Mouse (Mus musculus) lung, embryonic 14.5 days (tissue): Measurements from ENCODE around the gene Wwox. TPM values are rescaled to one million over a fixed set of nuclear protein-coding genes. Genes with fewer than 3 reads are reported as not detected.

Experiments
- ATAC-seq: fragments of 200-750 bp; cut with Nextera tagmentation; 2 replicates; pipeline ENCODE4 v1.8.0; 2017; ENCODE audit warnings: mild to moderate bottlenecking, moderate TSS enrichment, moderate library complexity; ENCODE audit not compliant: insufficient read depth
- DNase-seq: peaks from one replicate; pipeline ENCODE4 v3.0.0-alpha.2; 2015
- H3K27ac ChIP-seq: fragments of 300-500 bp; sonication (generic); 2 replicates; pipeline ENCODE4 v1.5.1; 2014; ENCODE audit warnings: low read depth, mild to moderate bottlenecking, moderate library complexity
- H3K27me3 ChIP-seq: fragments of 300-500 bp; sonication (generic); 2 replicates; pipeline ENCODE4 v1.6.1; 2014; ENCODE audit warnings: low read length, control low read depth; ENCODE audit not compliant: insufficient read depth
- H3K36me3 ChIP-seq: fragments of 300-500 bp; sonication (generic); 2 replicates; pipeline ENCODE4 v1.6.1; 2014; ENCODE audit warnings: control low read depth; ENCODE audit not compliant: insufficient read depth
- H3K4me1 ChIP-seq: fragments of 300-500 bp; sonication (generic); 2 replicates; pipeline ENCODE4 v1.6.1; 2014; ENCODE audit warnings: antibody characterized with exemption, control low read depth; ENCODE audit not compliant: insufficient read depth
- H3K4me2 ChIP-seq: fragments of 300-500 bp; sonication (generic); 2 replicates; pipeline ENCODE4 v1.6.1; 2014; ENCODE audit warnings: mild to moderate bottlenecking
- H3K4me3 ChIP-seq: fragments of 300-500 bp; sonication (generic); 2 replicates; pipeline ENCODE4 v1.5.1; 2014; ENCODE audit warnings: low read depth, low read length
- H3K9ac ChIP-seq: fragments of 300-500 bp; sonication (generic); 2 replicates; pipeline ENCODE4 v1.6.1; 2014
- H3K9me3 ChIP-seq: fragments of 300-500 bp; sonication (generic); 2 replicates; pipeline ENCODE4 v1.6.1; 2016; ENCODE audit warnings: low read depth, low read length, control low read depth
- CTCF ChIP-seq: IDR thresholded peaks from 2 replicates; pipeline ENCODE4 v1.5.1; 2016; ENCODE audit warnings: antibody characterized with exemption, low read depth
- WGBS: fragments of 180-500 bp; shearing (Covaris S2); extraction: QIAGEN DNeasy Blood & Tissue Kit; methylation state at CpG from one replicate; pipeline ENCODE4 v1.1.7; 2014; 5-methylcytosine and 5-hydroxymethylcytosine counted together
- polyA plus RNA-seq: library from polyadenylated mRNA; unstranded; fragments of >200 nt; fragmentation: Nextera tagmentation; extraction: Ambion mirVana; gene quantifications from 2 replicates; pipeline ENCODE4 v1.2.1, GENCODE M21; 2014

The Wwox gene
- polyA plus RNA-seq, 1 experiment from 2014 or later: 16.1 TPM

DNA sequence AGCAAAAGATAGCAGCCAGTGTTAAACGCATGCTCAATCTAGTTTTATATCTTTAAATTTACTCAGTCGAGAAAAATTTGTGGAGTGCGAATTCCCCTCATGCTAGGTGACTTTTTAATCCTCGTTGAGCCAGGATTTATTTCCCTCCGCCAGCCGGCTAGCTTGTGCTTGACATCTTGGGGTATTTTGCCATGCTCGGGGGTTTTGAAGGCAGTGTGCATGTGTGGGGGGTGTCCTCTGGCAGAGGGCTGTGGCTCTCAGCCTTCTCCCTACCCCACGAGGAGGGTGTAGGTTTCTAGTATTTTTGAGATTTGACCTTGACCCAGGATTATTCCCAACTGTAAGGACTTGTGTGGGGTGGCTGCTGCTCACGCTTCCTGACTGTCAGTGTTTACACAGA lies 857.3 kb downstream of the Wwox start:
- no peak overlapping the region for H3K4me3 ChIP-seq
- no peak for ATAC-seq
- WGBS: 50% methylated on average over 9 of the region's 9 CpGs

DNA sequence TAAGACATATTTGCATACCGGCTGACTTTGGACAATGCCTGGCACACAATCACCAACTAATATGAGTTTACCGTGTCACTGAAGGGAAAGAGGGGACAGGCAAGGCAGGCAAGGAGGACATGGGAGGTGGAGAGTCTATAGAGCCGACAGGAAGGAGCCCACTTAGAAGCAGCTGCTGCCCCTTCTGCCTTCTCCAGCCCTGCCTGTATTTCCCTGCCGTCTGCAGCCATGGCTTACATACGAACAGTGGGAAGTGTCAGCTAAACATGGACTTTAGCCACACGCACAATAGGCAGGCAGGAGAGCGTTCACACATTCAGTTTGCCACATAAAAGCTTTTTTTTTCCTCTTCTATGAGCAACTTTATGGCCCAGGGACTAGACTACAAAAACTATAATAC lies 863.0 kb downstream of the Wwox start:
- DNase-seq (no peak), ATAC-seq (no peak)
- H3K4me3 ChIP-seq: no peak overlapping the region
- H3K9me3 ChIP-seq: no peaks in the 10 kb centered on the region
- H3K4me1 ChIP-seq: no peaks in the 10 kb centered on the region
- H3K4me2 ChIP-seq: no peak overlapping the region
- no peak for TF ChIP-seq CTCF
- no peaks in the 10 kb centered on the region for H3K36me3 ChIP-seq
- H3K27me3 ChIP-seq: no peaks in the 10 kb centered on the region
- 58% methylated on average over 7 of the region's 7 CpGs for WGBS
- no peak overlapping the region for H3K27ac ChIP-seq
- H3K9ac ChIP-seq: no peak overlapping the region

More for the DNA sequence above, 857.3 kb downstream of the Wwox start:
- no peaks in the 10 kb centered on the region for H3K36me3 ChIP-seq
- H3K27ac ChIP-seq: no peak overlapping the region
- H3K27me3 ChIP-seq: no peaks in the 10 kb centered on the region
- H3K4me1 ChIP-seq: no peaks in the 10 kb centered on the region
- TF ChIP-seq CTCF: no peak
- H3K9me3 ChIP-seq: no peaks in the 10 kb centered on the region
- no peak overlapping the region for H3K4me2 ChIP-seq
- H3K9ac ChIP-seq: no peak overlapping the region
- DNase-seq: no peak

- no peaks in the 10 kb centered on the region for H3K4me1 ChIP-seq
- no peak overlapping the region for H3K4me2 ChIP-seq
- DNase-seq (peak; percentile 21), ATAC-seq (no peak)
- no peaks in the 10 kb centered on the region for H3K36me3 ChIP-seq
- 44% methylated on average over 4 of the region's 4 CpGs for whole genome bisulfite sequencing
- no peak overlapping the region for H3K9ac ChIP-seq
- TF ChIP-seq CTCF: no peak
- no peak overlapping the region for H3K4me3 ChIP-seq
- no peaks in the 10 kb centered on the region for H3K27me3 ChIP-seq
- no peaks in the 10 kb centered on the region for H3K9me3 ChIP-seq
- no peak overlapping the region for H3K27ac ChIP-seq
These were observed 868.0 kb downstream of the Wwox start for GRCm38 (mm10) chr8:115307412-115307811.

DNA sequence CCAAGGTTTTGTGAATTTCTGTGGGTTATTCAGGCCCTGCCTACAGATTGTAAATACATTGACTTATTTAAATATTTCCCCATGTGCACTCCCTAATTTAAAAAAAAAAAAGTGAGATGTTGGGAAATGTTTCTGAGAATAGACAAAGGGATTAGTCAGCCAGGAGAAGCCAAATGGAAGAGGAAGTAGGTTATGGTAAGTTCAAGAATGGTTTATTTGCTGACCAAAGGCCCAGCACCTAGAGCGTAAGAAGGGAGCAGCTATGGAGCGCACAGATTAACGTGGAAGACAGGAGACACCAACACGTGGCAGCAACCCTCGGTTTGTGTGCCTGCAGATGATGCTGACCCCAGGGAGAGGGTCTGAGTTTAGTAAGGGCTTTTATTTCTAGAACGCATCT lies 871.5 kb downstream of the Wwox start:
- no peak overlapping the region for H3K4me2 ChIP-seq
- WGBS: 76% methylated on average over 6 of the region's 6 CpGs
- no peak for TF ChIP-seq CTCF
- no peaks in the 10 kb centered on the region for H3K9me3 ChIP-seq
- H3K9ac ChIP-seq: no peak overlapping the region
- no peak overlapping the region for H3K27ac ChIP-seq
- ATAC-seq (no peak), DNase-seq (no peak)
- no peaks in the 10 kb centered on the region for H3K4me1 ChIP-seq
- H3K36me3 ChIP-seq: no peaks in the 10 kb centered on the region
- no peaks in the 10 kb centered on the region for H3K27me3 ChIP-seq
- no peak overlapping the region for H3K4me3 ChIP-seq

DNA sequence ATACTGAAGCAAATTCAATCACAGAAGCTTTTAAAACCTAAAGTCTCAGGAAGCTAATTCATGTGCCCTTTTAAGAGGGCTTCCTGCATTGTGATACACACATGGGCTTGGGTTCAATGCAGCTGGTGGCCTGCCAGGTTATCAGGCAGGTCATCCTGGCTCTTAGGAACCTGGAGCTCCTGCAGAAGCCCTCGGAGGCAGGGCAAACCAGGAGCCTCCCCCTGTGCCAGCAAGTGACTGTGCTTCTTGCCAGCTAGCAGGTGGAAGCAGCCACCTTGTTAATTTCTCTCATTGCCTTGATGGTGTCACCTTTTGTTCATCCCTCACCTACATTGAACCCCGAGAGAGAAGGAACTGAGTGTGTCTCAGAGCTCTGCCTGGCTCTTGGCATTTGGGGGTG lies 872.9 kb downstream of the Wwox start:
- Histone ChIP-seq H3K36me3 (no peaks in the 10 kb centered on the region), H3K9me3 (no peaks in the 10 kb centered on the region), H3K27ac (no peak overlapping the region), H3K9ac (no peak overlapping the region), H3K27me3 (no peaks in the 10 kb centered on the region), H3K4me1 (no peaks in the 10 kb centered on the region), H3K4me2 (no peak overlapping the region), H3K4me3 (no peak overlapping the region)
- ATAC-seq: no peak
- DNase-seq: no peak
- no peak for TF ChIP-seq CTCF
- WGBS: 46% methylated on average over 2 of the region's 2 CpGs

DNA sequence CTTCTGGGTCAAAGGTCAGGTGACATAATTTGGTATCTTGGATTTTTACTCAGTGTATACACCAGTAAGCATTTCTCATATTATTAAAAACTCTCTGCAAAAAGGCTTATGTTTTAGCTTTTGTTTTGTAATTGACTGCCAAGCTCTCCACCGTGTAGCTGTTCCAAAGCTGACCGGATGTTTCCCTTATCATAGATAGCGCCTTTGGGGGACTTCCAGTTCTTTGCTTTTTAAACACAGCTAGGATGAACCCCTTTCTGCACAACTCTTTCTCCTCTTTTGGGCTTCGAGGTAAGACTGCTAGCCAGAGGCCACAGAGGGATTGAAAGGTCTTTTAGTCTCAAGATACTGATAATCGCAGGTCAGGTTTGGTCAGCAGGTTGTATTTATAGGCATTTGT lies 883.0 kb downstream of the Wwox start:
- WGBS: 62% methylated on average over 5 of the region's 5 CpGs
- DNase-seq: peak; percentile 62

DNA sequence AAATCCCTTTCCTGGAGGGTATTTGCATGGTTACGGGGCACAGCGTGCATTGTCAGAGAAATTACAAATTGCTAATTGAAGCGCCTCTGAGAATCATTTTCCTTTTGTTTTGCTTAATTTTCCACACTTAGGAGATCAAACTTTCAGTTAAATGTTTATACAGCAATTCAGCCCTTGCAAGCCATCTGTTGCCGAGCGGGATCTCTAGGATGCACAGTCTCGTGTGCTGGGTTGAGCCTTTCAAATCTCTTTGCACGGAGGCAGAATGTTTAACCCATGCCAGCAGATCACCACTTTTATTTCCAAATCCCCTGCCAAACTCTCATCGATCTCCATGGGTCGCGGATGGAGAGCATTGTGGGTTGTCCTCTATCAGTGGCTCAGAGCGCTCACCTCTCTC lies 891.2 kb downstream of the Wwox start:
- ATAC-seq (no peak), DNase-seq (no peak)
- no peak for TF ChIP-seq CTCF
- Histone ChIP-seq H3K4me2 (no peak overlapping the region), H3K27me3 (no peaks in the 10 kb centered on the region), H3K27ac (no peak overlapping the region), H3K9ac (no peak overlapping the region), H3K9me3 (no peaks in the 10 kb centered on the region), H3K4me3 (no peak overlapping the region), H3K4me1 (no peaks in the 10 kb centered on the region), H3K36me3 (no peaks in the 10 kb centered on the region)
- WGBS: 66% methylated on average over 11 of the region's 11 CpGs

More for the DNA sequence above, 883.0 kb downstream of the Wwox start:
- Histone ChIP-seq H3K9ac (no peak overlapping the region), H3K4me3 (no peak overlapping the region), H3K4me1 (no peaks in the 10 kb centered on the region), H3K36me3 (no peaks in the 10 kb centered on the region), H3K9me3 (no peaks in the 10 kb centered on the region), H3K27ac (no peak overlapping the region), H3K27me3 (no peaks in the 10 kb centered on the region), H3K4me2 (no peak overlapping the region)
- no peak for TF ChIP-seq CTCF
- ATAC-seq: no peak

DNA sequence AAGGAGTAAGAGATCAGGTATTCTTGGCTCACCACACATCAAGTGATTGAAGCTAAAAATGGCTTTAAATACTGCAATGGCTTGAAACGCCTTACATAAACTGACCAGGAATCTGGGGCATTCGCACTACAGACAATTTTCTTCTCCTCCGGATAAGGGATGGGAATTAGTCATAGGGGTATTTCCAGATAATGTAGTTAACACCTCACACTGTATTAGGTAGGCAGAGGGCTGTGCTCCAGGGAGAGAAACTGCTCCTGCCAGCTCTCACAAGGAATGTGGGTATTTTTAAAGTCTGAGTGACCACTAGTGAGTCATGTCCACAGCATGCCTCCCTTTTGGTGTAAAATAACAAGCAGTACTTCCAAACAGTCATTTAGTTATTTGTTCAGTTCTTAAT lies 894.5 kb downstream of the Wwox start:
- no peaks in the 10 kb centered on the region for H3K4me1 ChIP-seq
- no peak overlapping the region for H3K9ac ChIP-seq
- no peaks in the 10 kb centered on the region for H3K9me3 ChIP-seq
- H3K4me3 ChIP-seq: no peak overlapping the region
- TF ChIP-seq CTCF: no peak
- H3K36me3 ChIP-seq: no peaks in the 10 kb centered on the region
- no peaks in the 10 kb centered on the region for H3K27me3 ChIP-seq
- no peak overlapping the region for H3K4me2 ChIP-seq
- ATAC-seq (no peak), DNase-seq (no peak)
- H3K27ac ChIP-seq: no peak overlapping the region
- 75% methylated on average over 3 of the region's 3 CpGs for WGBS
